Mouse (Mus musculus) erythroblast, embryonic 14.5 days (primary cell): Measurements from ENCODE around the gene Sco2.

Experiments
- GATA1 ChIP-seq: IDR thresholded peaks from 2 replicates; pipeline ENCODE4 v1.6.1; 2012; ENCODE audit warnings: low read length, inconsistent platforms, mixed read lengths
- TAL1 ChIP-seq: IDR thresholded peaks from 3 replicates; pipeline ENCODE4 v1.6.1; 2012; ENCODE audit warnings: low read length, inconsistent platforms, mixed read lengths

DNA sequence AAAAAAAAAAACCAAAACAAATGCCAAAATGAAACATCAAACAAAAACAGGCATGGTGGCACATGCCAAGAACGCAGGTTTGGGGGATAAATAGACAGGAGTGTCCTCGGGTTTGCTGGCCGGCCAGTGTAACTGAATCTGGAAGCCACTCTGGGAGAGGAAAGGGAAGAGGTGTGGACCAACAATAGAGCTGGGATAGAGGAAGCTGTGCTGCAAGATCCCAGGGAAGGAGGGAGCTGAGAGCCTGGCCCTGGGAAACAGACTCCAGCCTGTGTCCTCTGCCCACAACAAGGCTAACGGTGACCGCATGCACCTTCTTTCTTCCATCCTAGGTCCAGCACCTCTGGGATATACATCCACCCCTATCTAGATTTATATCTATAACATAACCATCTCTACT lies 23.2 kb downstream of the Sco2 start:
- no peak for TF ChIP-seq GATA1
- no peak for TF ChIP-seq TAL1
